Comparison of ENCODE assay signal across 21 mouse cellular contexts in genomic region chr3:55451877-55452276, GRCm38 (mm10). TPM values are rescaled to one million over a fixed set of nuclear protein-coding genes. Genes with fewer than 3 reads are reported as not detected.
"Had no signal": no experiment of that assay in that cellular context is flagged by ENCODE, and none has a peak within 500 bp of the region (broad histone marks: within the 10 kb centered on the region; RNA-seq: fewer than 3 reads in every experiment).

No protein-coding gene starts in this region.

- H3K4me3 ChIP-seq: limb, embryonic 15.5 days; liver, embryonic 13.5 days; lung, embryonic 15.5 days; megakaryocyte, embryonic 14.5 days; midbrain, embryonic 12.5 days; neural tube, embryonic 13.5 days had no signal

- H3K27me3 ChIP-seq: limb, embryonic 15.5 days; liver, embryonic 13.5 days; lung, embryonic 15.5 days; megakaryocyte, embryonic 14.5 days; midbrain, embryonic 12.5 days; neural tube, embryonic 13.5 days had no signal

- DNase-seq: kidney, adult 9 months; kidney, postnatal 36 days; liver, embryonic 13.5 days; liver, postnatal 0 days; right cerebral cortex, postnatal 14 days; thymus, postnatal 4 days had no signal

- H3K27ac ChIP-seq: kidney, postnatal 0 days; limb, embryonic 15.5 days; liver, embryonic 13.5 days; lung, embryonic 15.5 days; macrophage; midbrain, embryonic 12.5 days; neural tube, embryonic 13.5 days; stomach, postnatal 0 days had no signal

- H3K36me3 ChIP-seq: limb, embryonic 15.5 days; liver, embryonic 13.5 days; lung, embryonic 15.5 days had no signal

RNA-seq across cellular contexts. Expression of gene Gm21954, which starts 20.1 kb away (rescaled TPM):
- total RNA-seq: layer of hippocampus, adult 18-20 months; layer of hippocampus, postnatal 14 days; left cerebral cortex, adult 18-20 months; left cerebral cortex, postnatal 25 days had no signal
- polyA plus RNA-seq: kidney, postnatal 0 days; limb, embryonic 11.5 days; limb, embryonic 15.5 days; liver, embryonic 13.5 days; liver, postnatal 0 days; lung, embryonic 15.5 days; macrophage; midbrain, embryonic 12.5 days; midbrain, embryonic 16.5 days; neural tube, embryonic 13.5 days; small intestine, adult 2 months; stomach, postnatal 0 days had no signal
